Mouse (Mus musculus) gastrocnemius, postnatal 36 days (tissue): ENCODE results near the gene Rabgap1l. TPM values are rescaled to one million over a fixed set of nuclear protein-coding genes. Genes with fewer than 3 reads are reported as not detected.

Experiments
- DNase-seq, 2 experiments: peaks; one replicate each; pipeline ENCODE4 v3.0.0; 2022
- intact Hi-C: fragments of 180-260 bp; cut with DNase I; formaldehyde crosslinking; loops from one replicate; pipeline ENCODE4 v1.15.1; 2025
- microRNA-seq, 2 experiments: library from miRNA; unstranded; fragments of <30 nt; microRNA quantifications; one replicate each; pipeline ENCODE4 v1.2.0; 2021
- total RNA-seq, 2 experiments: library from RNA; stranded (reverse); gene quantifications; 2 replicates each; pipeline ENCODE4 v1.2.3; 2021

The Rabgap1l gene
- total RNA-seq, 2 experiments from 2014 or later: 9.1 to 11.7 TPM

DNA sequence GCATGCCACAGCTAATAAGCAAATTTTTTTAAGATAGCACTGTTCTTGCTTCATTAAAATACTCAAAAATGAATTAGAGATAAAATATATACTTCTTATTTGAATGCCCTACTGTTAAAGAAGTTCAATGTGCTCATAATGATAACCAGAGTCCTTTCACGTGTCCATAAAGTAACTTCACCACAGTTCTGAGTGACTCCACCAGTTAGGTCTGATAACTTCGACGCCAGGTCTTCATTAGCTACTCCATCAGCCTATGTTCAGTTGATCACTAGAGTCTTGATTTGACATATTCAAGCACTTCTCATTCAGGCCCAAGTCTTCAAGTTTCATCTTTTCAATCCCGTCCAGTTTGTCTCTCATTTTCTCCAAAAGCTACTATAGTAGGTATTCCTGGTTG is 565.8 kb downstream of the Rabgap1l start:
- no peak for DNase-seq

GRCm38 (mm10) chr1:160224093-160224492 is 568.9 kb downstream of the Rabgap1l start:
- intact Hi-C loops: no loop called here
- DNase-seq: no peak

More for the DNA sequence above, 565.8 kb downstream of the Rabgap1l start:
- intact Hi-C loops: loop anchor here (5.0 kb wide), 1 partner anchor 150 kb away; no protein-coding TSS in a partner anchor

DNA sequence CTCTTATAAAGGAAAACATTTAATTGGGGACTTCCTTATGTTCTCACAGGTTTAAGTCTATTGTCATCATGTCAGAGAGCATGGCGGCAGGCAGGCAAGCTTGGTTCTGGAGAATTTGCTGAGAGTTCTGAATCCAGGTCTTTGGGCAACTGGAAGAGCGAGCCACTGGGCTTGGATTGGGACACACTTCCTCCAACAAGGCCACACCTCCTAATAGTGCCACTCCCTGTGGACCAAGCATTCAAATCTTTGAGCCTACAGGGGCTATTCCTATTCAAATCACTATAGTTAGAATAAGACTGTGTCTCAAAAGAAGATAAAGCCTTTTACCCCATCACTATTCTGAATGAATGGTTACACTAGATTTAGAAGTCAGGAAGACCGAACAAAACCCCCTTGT is 575.1 kb downstream of the Rabgap1l start:
- DNase-seq: no peak
- intact Hi-C loops: no loop called here

DNA sequence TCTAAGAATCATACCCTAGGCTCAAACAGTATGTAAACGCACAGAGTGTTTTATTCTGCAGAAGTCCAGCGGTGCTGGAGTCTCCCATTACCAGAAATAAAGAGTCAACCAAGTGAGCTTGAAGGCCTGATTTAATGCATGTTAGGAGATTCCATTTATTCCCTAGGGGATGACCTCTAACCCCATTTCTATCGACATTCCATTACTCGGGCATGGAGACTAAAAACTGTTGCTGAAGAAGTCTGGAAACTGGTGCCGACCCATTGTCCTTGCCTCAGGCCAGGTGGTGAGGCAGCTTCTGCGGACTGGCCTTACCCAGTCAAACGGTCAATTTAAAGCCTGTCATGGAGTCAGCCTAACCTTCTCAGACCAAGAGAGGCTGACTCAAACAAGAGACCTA is 578.8 kb downstream of the Rabgap1l start:
- intact Hi-C loops: no loop called here
- no peak for DNase-seq

GRCm38 (mm10) chr1:160212703-160213669 is 580.0 kb downstream of the Rabgap1l start, which contains the start of gene Cacybp:
Gene Cacybp, minus strand, starts transcription at chr1:160212875.
- DNase-seq: peak; percentile 100
- intact Hi-C loops: loop anchor here (1.0 kb wide), 1 partner anchor 18 kb away; the partner anchor contains the start of gene Mrps14

DNA sequence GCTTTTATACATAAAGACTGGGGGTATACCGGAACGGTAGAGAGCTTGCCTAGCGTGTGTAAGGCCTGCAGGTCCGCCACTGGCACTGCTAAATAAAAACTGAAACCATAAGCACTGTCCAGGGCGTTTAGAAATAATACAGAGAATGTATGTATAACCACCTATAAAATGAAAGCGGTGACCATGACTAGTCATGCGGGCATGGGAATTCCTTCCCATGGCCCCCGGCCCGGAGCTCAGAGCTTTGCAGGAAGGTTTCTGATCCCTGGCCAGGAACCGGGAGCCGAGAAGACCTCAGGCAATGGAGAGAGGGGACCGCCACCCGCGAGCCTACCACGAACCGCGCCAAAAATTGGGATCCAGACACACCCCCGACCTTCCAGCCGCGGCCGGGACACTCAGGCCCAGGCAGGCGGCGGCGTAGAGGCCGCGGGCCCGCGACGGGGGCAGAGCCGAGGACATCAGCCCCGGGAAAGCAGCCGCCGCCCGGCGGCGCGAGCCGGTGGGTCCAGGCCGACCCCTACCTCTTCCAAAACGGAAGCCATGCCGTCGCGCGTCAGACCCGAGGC is 580.8 kb downstream of the Rabgap1l start:
- DNase-seq: no peak
- intact Hi-C loops: loop anchor here (1.0 kb wide), 1 partner anchor 17 kb away; the partner anchor contains the start of gene Mrps14

DNA sequence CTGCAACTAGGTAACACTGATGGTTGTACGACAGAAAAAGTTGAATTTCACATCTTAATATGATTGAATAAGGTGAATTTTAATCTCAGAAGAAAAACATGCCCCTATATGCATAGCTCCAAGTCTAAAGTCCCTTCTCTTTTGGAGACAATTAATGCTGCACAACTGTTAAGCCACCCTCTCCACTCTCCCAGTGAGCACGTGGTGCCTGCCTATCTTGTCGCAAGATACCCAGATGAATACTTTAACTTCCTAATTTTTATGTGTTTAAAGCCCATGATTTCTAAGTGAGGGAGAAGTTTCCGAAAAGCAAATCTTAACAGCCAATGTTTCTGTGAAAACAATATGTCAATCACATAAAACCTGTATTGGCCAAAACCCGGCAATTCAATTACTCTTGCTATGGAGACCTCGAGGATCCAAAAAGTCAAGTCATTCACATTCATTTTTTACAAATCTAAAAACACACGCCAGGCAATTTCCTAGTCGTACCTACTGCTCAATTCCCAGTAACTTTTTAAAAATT is 581.4 kb downstream of the Rabgap1l start:
- intact Hi-C loops: loop anchor here (1.0 kb wide), 1 partner anchor 16 kb away; the partner anchor contains the start of gene Mrps14

DNA sequence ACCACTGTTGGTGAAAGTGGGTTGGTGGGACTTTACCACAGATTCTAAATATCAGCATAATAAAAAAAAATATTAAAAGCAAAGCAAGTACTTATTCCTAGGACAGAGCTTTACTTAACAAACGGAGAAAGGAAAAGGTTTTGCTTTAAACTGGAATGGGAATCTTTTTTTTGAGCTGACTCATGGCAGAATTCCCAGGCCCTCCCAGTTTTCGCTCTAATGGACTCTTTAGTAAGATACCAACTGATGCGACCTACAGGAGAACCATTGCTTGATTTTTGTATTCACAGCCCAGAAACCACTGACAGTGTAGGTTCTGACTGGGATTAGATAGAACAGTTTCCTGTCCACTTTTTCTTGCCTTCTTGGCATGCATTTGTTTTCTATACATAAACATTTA is 582.4 kb downstream of the Rabgap1l start:
- DNase-seq: no peak

More for the DNA sequence above, 581.4 kb downstream of the Rabgap1l start:
- no peak for DNase-seq

DNA sequence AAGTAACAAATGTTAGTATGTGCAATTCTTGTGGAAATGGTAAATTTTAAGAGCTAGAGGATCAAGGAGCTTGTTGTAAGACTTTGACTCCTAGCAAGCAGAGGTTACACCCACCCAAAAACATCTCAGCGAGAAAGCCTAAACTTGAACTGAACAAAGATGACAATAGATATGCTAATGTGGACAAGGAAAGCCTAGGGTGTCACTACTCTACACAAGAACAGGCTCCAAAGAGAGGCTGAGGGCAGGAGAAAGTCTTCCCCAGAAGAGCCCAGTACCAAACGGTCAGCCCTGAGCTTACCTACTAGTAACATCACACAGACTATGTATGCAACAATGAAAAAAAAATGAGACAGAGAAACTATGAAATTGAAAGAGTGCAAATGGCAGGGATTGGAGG is 583.2 kb downstream of the Rabgap1l start:
- intact Hi-C loops: no loop called here
- DNase-seq: no peak

More for the DNA sequence above, 582.4 kb downstream of the Rabgap1l start:
- intact Hi-C loops: no loop called here

- no peak for DNase-seq
- intact Hi-C loops: no loop called here
These were observed 587.5 kb downstream of the Rabgap1l start for GRCm38 (mm10) chr1:160205486-160205885.

- DNase-seq: no peak
- intact Hi-C loops: loop anchor here (1.0 kb wide), 1 partner anchor 17 kb away; the partner anchor contains the start of gene Cacybp
These were observed 597.7 kb downstream of the Rabgap1l start for GRCm38 (mm10) chr1:160195337-160195663.

DNA sequence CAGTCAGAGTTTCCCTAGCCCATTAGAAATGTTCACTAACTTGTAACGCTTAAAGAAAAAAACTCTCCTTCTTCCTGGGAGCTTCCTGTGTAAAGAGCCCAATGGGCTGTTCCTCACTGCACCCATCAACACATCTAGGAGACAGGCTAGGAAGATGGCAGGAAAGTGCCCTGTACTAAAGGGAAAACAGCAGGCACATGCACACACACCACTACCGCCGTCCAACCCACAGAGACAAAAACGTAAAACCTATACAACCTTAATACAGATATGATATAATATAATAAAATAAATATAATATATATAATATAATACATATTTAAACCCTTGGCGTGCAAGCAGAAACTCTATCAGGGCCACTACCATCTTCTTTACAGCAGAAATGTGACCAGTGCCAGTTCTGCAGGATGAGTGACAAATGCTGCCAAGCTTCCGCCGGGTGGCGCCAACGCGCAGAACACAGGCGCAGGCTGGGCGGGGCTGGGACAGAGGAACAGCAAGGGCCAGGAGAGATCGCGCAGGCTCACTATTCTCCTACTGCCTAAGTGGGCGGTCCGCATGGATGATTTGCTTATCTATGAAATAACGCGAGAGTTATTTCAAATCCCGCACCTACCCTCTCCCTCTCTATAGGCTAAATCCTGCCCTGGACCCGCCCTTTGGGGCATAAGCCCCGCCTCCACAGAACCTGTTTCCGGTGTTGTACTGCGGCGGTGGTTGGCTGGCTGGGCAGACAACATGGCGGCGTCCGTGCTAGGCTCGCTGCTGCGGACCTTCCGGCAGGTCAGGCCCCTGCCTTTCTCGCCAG is 598.3 kb downstream of the Rabgap1l start, which contains the start of gene Mrps14:
Gene Mrps14 (plus strand): TSS at position 687 of the 808 bp plus-strand sequence.
- intact Hi-C loops: loop anchor here (1.0 kb wide), 1 partner anchor 18 kb away; the partner anchor contains the start of gene Cacybp
- DNase-seq: peak; percentile 96 to 98

DNA sequence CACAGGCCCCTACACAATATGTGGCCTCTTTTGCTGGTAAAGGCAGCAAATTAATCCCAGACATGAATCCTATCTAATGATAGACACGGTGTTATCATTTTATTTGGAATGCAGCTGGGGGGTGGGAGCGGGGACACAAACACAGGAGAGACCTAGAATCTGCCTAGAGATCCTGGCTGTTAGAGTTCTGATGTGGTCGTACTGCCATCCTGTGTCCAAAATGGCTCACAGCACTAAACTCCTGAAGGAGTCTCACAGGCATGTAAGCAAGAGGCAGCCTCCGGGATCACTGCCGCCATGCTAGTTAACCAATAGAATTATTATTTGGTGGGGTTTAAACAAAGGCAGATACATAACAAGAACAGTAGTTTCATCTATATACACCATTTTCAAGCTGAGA is 608.5 kb downstream of the Rabgap1l start:
- DNase-seq: no peak
- intact Hi-C loops: no loop called here

DNA sequence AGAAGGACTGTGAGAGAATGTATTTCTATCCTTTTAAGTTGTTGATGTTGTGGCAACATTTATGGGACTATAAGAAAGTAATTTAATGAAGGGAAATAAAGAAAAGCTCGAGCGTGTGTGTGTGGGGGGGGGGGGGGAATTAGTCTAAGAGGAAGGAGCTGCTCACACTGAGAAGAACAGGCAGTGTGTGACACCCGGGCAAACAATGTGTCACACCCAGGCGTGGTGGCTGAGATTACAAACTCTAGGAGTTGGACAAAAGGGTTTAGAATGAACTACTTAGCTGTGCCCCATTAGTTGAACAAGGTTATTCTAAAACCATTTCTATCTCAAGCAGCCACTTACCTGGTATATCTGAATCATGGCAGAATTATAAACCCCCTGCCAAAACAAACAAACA is 611.8 kb downstream of the Rabgap1l start:
- intact Hi-C loops: no loop called here
- no peak for DNase-seq

- DNase-seq: no peak
- intact Hi-C loops: loop anchor here (1.0 kb wide), 1 partner anchor 46 kb away; no protein-coding TSS in a partner anchor
These were observed 616.1 kb downstream of the Rabgap1l start for GRCm38 (mm10) chr1:160176903-160177302.

Small RNAs within 50 kb of the gene (microRNA-seq; reads per million reads assigned to microRNA genes)
- 0 reads per million in 2 experiments for gene Mir1927

Other genes starting within 250 kb of the Rabgap1l start
- 10 to 100 TPM; 25.1 to 28.3 TPM for gene Rc3h1, start 113.2 kb upstream of the Rabgap1l start, total RNA-seq
- gene Serpinc1, start 185.4 kb upstream of the Rabgap1l start, total RNA-seq: under 1 TPM; 0.15 to 0.18 TPM
- gene Zbtb37, start 241.6 kb upstream of the Rabgap1l start, total RNA-seq: 1 to 10 TPM; 5.3 to 7.1 TPM